Mouse (Mus musculus): ENCODE measurements around the gene Pcdh9.

Pcdh9 gene

GRCm38 (mm10) chr14:93794530-93794929 lies 95.9 kb downstream of the Pcdh9 start:
- DNase-seq (ENCODE audit: low read depth, low spot score) = no peak

GRCm38 (mm10) chr14:93786234-93786633 lies 104.2 kb downstream of the Pcdh9 start:
- DNase-seq (ENCODE audit: low read depth, low spot score) = no peak

GRCm38 (mm10) chr14:93785031-93785430 lies 105.4 kb downstream of the Pcdh9 start:
- DNase-seq (ENCODE audit: low read depth, low spot score) = no peak

GRCm38 (mm10) chr14:93762855-93763254 lies 127.6 kb downstream of the Pcdh9 start:
- no peak for DNase-seq (ENCODE audit: low read depth, low spot score)

GRCm38 (mm10) chr14:93734077-93734673 lies 156.3 kb downstream of the Pcdh9 start:
- no peak for DNase-seq (ENCODE audit: low read depth, low spot score)

- DNase-seq (ENCODE audit: low read depth, low spot score) = no peak
Measured at GRCm38 (mm10) chr14:93725798-93726197, 164.7 kb downstream of the Pcdh9 start.

- no peak for DNase-seq (ENCODE audit: low read depth, low spot score)
Measured at GRCm38 (mm10) chr14:93719208-93719607, 171.3 kb downstream of the Pcdh9 start.

GRCm38 (mm10) chr14:93713250-93713935 lies 177.1 kb downstream of the Pcdh9 start:
- DNase-seq (ENCODE audit: low read depth, low spot score) = no peak

GRCm38 (mm10) chr14:93708651-93709050 lies 181.8 kb downstream of the Pcdh9 start:
- DNase-seq (ENCODE audit: low read depth, low spot score) = no peak

- no peak for DNase-seq (ENCODE audit: low read depth, low spot score)
Measured at GRCm38 (mm10) chr14:93701385-93702101, 188.9 kb downstream of the Pcdh9 start.

GRCm38 (mm10) chr14:93700916-93701315 lies 189.6 kb downstream of the Pcdh9 start:
- DNase-seq (ENCODE audit: low read depth, low spot score) = no peak

GRCm38 (mm10) chr14:93684641-93685040 lies 205.8 kb downstream of the Pcdh9 start:
- DNase-seq (ENCODE audit: low read depth, low spot score) = no peak

- DNase-seq (ENCODE audit: low read depth, low spot score) = no peak
Measured at GRCm38 (mm10) chr14:93675273-93676068, 215.0 kb downstream of the Pcdh9 start.

GRCm38 (mm10) chr14:93653986-93654757 lies 236.3 kb downstream of the Pcdh9 start:
- no peak for DNase-seq (ENCODE audit: low read depth, low spot score)

- no peak for DNase-seq (ENCODE audit: low read depth, low spot score)
Measured at GRCm38 (mm10) chr14:93627241-93627640, 263.2 kb downstream of the Pcdh9 start.

- DNase-seq (ENCODE audit: low read depth, low spot score) = no peak
Measured at GRCm38 (mm10) chr14:93624144-93624543, 266.3 kb downstream of the Pcdh9 start.

GRCm38 (mm10) chr14:93621211-93621610 lies 269.3 kb downstream of the Pcdh9 start:
- no peak for DNase-seq (ENCODE audit: low read depth, low spot score)

GRCm38 (mm10) chr14:93607546-93607945 lies 282.9 kb downstream of the Pcdh9 start:
- DNase-seq (ENCODE audit: low read depth, low spot score) = no peak

- peak; percentile 13 for DNase-seq (ENCODE audit: low read depth, low spot score)
Measured at GRCm38 (mm10) chr14:93599997-93600396, 290.5 kb downstream of the Pcdh9 start.

- DNase-seq (ENCODE audit: low read depth, low spot score) = no peak
Measured at GRCm38 (mm10) chr14:93585432-93586024, 305.0 kb downstream of the Pcdh9 start.

- no peak for DNase-seq (ENCODE audit: low read depth, low spot score)
Measured at GRCm38 (mm10) chr14:93564361-93564760, 326.1 kb downstream of the Pcdh9 start.

Measured in retina, adult 2 months (tissue).